Mouse (Mus musculus): ENCODE measurements around the gene Txnrd2. TPM values are rescaled to one million over a fixed set of nuclear protein-coding genes. Genes with fewer than 3 reads are reported as not detected.

Gene Txnrd2
- polyA plus RNA-seq, 1 experiment from 2014 or later, result 34.7 TPM

- no peaks in the 10 kb centered on the region for H3K9me3 ChIP-seq (ENCODE audit: control insufficient read depth, low read length)
- no peak overlapping the region for H3K27ac ChIP-seq (replicated peaks in 1 of 2; ENCODE audit: control insufficient read depth in 1 of 2, insufficient read depth in 1 of 2, low read depth in 2 of 2, low read length in 2 of 2)
- 79% methylated on average over 12 of the region's 12 CpGs for WGBS
- H3K4me3 ChIP-seq (ENCODE audit: control insufficient read depth in 1 of 2, insufficient read depth in 1 of 2, low read depth in 1 of 2, low read length in 2 of 2), result no peak overlapping the region
- H3K36me3 ChIP-seq (ENCODE audit: control insufficient read depth, insufficient read depth, low read length), result peaks cover 70% of the 10 kb centered on the region
- no peak overlapping the region for H3K9ac ChIP-seq (ENCODE audit: low read length)
- peaks cover 18 to 24% of the 10 kb centered on the region in 2 experiments for H3K4me1 ChIP-seq (ENCODE audit: control insufficient read depth in 2 of 2, insufficient read depth in 2 of 2, low read length in 2 of 2)
- ATAC-seq (ENCODE audit: insufficient number of reproducible peaks, insufficient read depth, low FRiP score, low read depth), result no peak
- no peak overlapping the region for H3K4me2 ChIP-seq (ENCODE audit: low read length)
- H3K27me3 ChIP-seq (ENCODE audit: control insufficient read depth, insufficient read depth, low read length), result no peaks in the 10 kb centered on the region
These were observed 14.2 kb upstream of the Txnrd2 start for GRCm38 (mm10) chr16:18411802-18412476.

- H3K27ac ChIP-seq (replicated peaks in 1 of 2; ENCODE audit: control insufficient read depth in 1 of 2, insufficient read depth in 1 of 2, low read depth in 2 of 2, low read length in 2 of 2), result no peak overlapping the region
- ATAC-seq (ENCODE audit: insufficient number of reproducible peaks, insufficient read depth, low FRiP score, low read depth), result no peak
- no peak overlapping the region for H3K9ac ChIP-seq (ENCODE audit: low read length)
- no peak overlapping the region for H3K4me2 ChIP-seq (ENCODE audit: low read length)
- H3K9me3 ChIP-seq (ENCODE audit: control insufficient read depth, low read length), result no peaks in the 10 kb centered on the region
- WGBS, result 85% methylated on average over 7 of the region's 7 CpGs
- peaks cover 10 to 15% of the 10 kb centered on the region in 2 experiments for H3K4me1 ChIP-seq (ENCODE audit: control insufficient read depth in 2 of 2, insufficient read depth in 2 of 2, low read length in 2 of 2)
- H3K36me3 ChIP-seq (ENCODE audit: control insufficient read depth, insufficient read depth, low read length), result peaks cover 68% of the 10 kb centered on the region
- no peaks in the 10 kb centered on the region for H3K27me3 ChIP-seq (ENCODE audit: control insufficient read depth, insufficient read depth, low read length)
- no peak overlapping the region for H3K4me3 ChIP-seq (ENCODE audit: control insufficient read depth in 1 of 2, insufficient read depth in 1 of 2, low read depth in 1 of 2, low read length in 2 of 2)
These were observed 13.0 kb upstream of the Txnrd2 start for GRCm38 (mm10) chr16:18413032-18413816.

- Histone ChIP-seq H3K9me3 (ENCODE audit: control insufficient read depth, low read length) (no peaks in the 10 kb centered on the region), H3K27me3 (ENCODE audit: control insufficient read depth, insufficient read depth, low read length) (no peaks in the 10 kb centered on the region), H3K27ac (replicated peaks in 1 of 2; ENCODE audit: control insufficient read depth in 1 of 2, insufficient read depth in 1 of 2, low read depth in 2 of 2, low read length in 2 of 2) (peak overlapping the region; percentile 31 to 46), H3K36me3 (ENCODE audit: control insufficient read depth, insufficient read depth, low read length) (peaks cover 64% of the 10 kb centered on the region), H3K4me2 (ENCODE audit: low read length) (no peak overlapping the region), H3K9ac (ENCODE audit: low read length) (no peak overlapping the region), H3K4me3 (ENCODE audit: control insufficient read depth in 1 of 2, insufficient read depth in 1 of 2, low read depth in 1 of 2, low read length in 2 of 2) (no peak overlapping the region), H3K4me1 (ENCODE audit: control insufficient read depth in 2 of 2, insufficient read depth in 2 of 2, low read length in 2 of 2) (peaks cover 6 to 14% of the 10 kb centered on the region in 2 experiments; a peak in 2 of 4 replicates)
- ATAC-seq (ENCODE audit: insufficient number of reproducible peaks, insufficient read depth, low FRiP score, low read depth), result no peak
- WGBS, result 63% methylated on average over 18 of the region's 18 CpGs
These were observed 10.0 kb upstream of the Txnrd2 start for GRCm38 (mm10) chr16:18416094-18416761.

GRCm38 (mm10) chr16:18416837-18417236, 9.3 kb upstream of the Txnrd2 start:
- H3K9me3 ChIP-seq (ENCODE audit: control insufficient read depth, low read length), result no peaks in the 10 kb centered on the region
- H3K27ac ChIP-seq (replicated peaks in 1 of 2; ENCODE audit: control insufficient read depth in 1 of 2, insufficient read depth in 1 of 2, low read depth in 2 of 2, low read length in 2 of 2), result peak overlapping the region; percentile 31 to 46
- no peak for ATAC-seq (ENCODE audit: insufficient number of reproducible peaks, insufficient read depth, low FRiP score, low read depth)
- no peak overlapping the region for H3K4me3 ChIP-seq (ENCODE audit: control insufficient read depth in 1 of 2, insufficient read depth in 1 of 2, low read depth in 1 of 2, low read length in 2 of 2)
- H3K9ac ChIP-seq (ENCODE audit: low read length), result no peak overlapping the region
- H3K4me1 ChIP-seq (ENCODE audit: control insufficient read depth in 2 of 2, insufficient read depth in 2 of 2, low read length in 2 of 2), result peaks cover 5 to 12% of the 10 kb centered on the region in 2 experiments; a peak in 2 of 4 replicates
- no peaks in the 10 kb centered on the region for H3K27me3 ChIP-seq (ENCODE audit: control insufficient read depth, insufficient read depth, low read length)
- WGBS, result 82% methylated on average over 3 of the region's 3 CpGs
- H3K4me2 ChIP-seq (ENCODE audit: low read length), result no peak overlapping the region
- peaks cover 63% of the 10 kb centered on the region for H3K36me3 ChIP-seq (ENCODE audit: control insufficient read depth, insufficient read depth, low read length)

- Histone ChIP-seq H3K9ac (ENCODE audit: low read length) (no peak overlapping the region), H3K4me3 (ENCODE audit: control insufficient read depth in 1 of 2, insufficient read depth in 1 of 2, low read depth in 1 of 2, low read length in 2 of 2) (no peak overlapping the region), H3K4me1 (ENCODE audit: control insufficient read depth in 2 of 2, insufficient read depth in 2 of 2, low read length in 2 of 2) (peaks cover 4 to 10% of the 10 kb centered on the region in 2 experiments; a peak in 1 of 4 replicates), H3K27me3 (ENCODE audit: control insufficient read depth, insufficient read depth, low read length) (no peaks in the 10 kb centered on the region), H3K9me3 (ENCODE audit: control insufficient read depth, low read length) (no peaks in the 10 kb centered on the region), H3K27ac (replicated peaks in 1 of 2; ENCODE audit: control insufficient read depth in 1 of 2, insufficient read depth in 1 of 2, low read depth in 2 of 2, low read length in 2 of 2) (no peak overlapping the region), H3K36me3 (ENCODE audit: control insufficient read depth, insufficient read depth, low read length) (peaks cover 65% of the 10 kb centered on the region), H3K4me2 (ENCODE audit: low read length) (no peak overlapping the region)
- 88% methylated on average over 5 of the region's 5 CpGs for WGBS
- ATAC-seq (ENCODE audit: insufficient number of reproducible peaks, insufficient read depth, low FRiP score, low read depth), result no peak
These were observed 8.7 kb upstream of the Txnrd2 start for GRCm38 (mm10) chr16:18417491-18417890.

GRCm38 (mm10) chr16:18418756-18419602, 7.2 kb upstream of the Txnrd2 start:
- Histone ChIP-seq H3K4me1 (ENCODE audit: control insufficient read depth in 2 of 2, insufficient read depth in 2 of 2, low read length in 2 of 2) (peaks cover 5 to 19% of the 10 kb centered on the region in 2 experiments; a peak in 3 of 4 replicates), H3K27me3 (ENCODE audit: control insufficient read depth, insufficient read depth, low read length) (no peaks in the 10 kb centered on the region), H3K27ac (replicated peaks in 1 of 2; ENCODE audit: control insufficient read depth in 1 of 2, insufficient read depth in 1 of 2, low read depth in 2 of 2, low read length in 2 of 2) (no peak overlapping the region)

GRCm38 (mm10) chr16:18419603-18420026, 6.6 kb upstream of the Txnrd2 start:
- Histone ChIP-seq H3K4me1 (ENCODE audit: control insufficient read depth in 2 of 2, insufficient read depth in 2 of 2, low read length in 2 of 2) (peaks cover 7 to 25% of the 10 kb centered on the region in 2 experiments), H3K27me3 (ENCODE audit: control insufficient read depth, insufficient read depth, low read length) (no peaks in the 10 kb centered on the region), H3K9ac (ENCODE audit: low read length) (no peak overlapping the region), H3K4me3 (ENCODE audit: control insufficient read depth in 1 of 2, insufficient read depth in 1 of 2, low read depth in 1 of 2, low read length in 2 of 2) (no peak overlapping the region), H3K9me3 (ENCODE audit: control insufficient read depth, low read length) (no peaks in the 10 kb centered on the region), H3K4me2 (ENCODE audit: low read length) (no peak overlapping the region), H3K36me3 (ENCODE audit: control insufficient read depth, insufficient read depth, low read length) (peaks cover 62% of the 10 kb centered on the region), H3K27ac (replicated peaks in 1 of 2; ENCODE audit: control insufficient read depth in 1 of 2, insufficient read depth in 1 of 2, low read depth in 2 of 2, low read length in 2 of 2) (no peak overlapping the region)
- 79% methylated on average over 1 of the region's 1 CpGs for WGBS
- no peak for ATAC-seq (ENCODE audit: insufficient number of reproducible peaks, insufficient read depth, low FRiP score, low read depth)

More at GRCm38 (mm10) chr16:18418756-18419602, 7.2 kb upstream of the Txnrd2 start:
- Histone ChIP-seq H3K36me3 (ENCODE audit: control insufficient read depth, insufficient read depth, low read length) (peaks cover 66% of the 10 kb centered on the region), H3K4me2 (ENCODE audit: low read length) (no peak overlapping the region), H3K9ac (ENCODE audit: low read length) (no peak overlapping the region), H3K4me3 (ENCODE audit: control insufficient read depth in 1 of 2, insufficient read depth in 1 of 2, low read depth in 1 of 2, low read length in 2 of 2) (no peak overlapping the region), H3K9me3 (ENCODE audit: control insufficient read depth, low read length) (no peaks in the 10 kb centered on the region)
- ATAC-seq (ENCODE audit: insufficient number of reproducible peaks, insufficient read depth, low FRiP score, low read depth), result no peak
- 81% methylated on average over 4 of the region's 4 CpGs for WGBS
